Mouse (Mus musculus) CH12F3 (cell line): ENCODE measurements around the gene Lcn12.

Source experiments
- in situ Hi-C: fragments of 300-500 bp; cut with MboI; formaldehyde crosslinking; loops from 2 replicates; pipeline ENCODE4 v1.14.3; 2020; ENCODE audit warnings: low sequenced_read_pairs

Lcn12 gene

GRCm38 (mm10) chr2:25497846-25498575 lies 4.3 kb upstream of the Lcn12 start:
- in situ Hi-C loops = no loop called here

GRCm38 (mm10) chr2:25496462-25496861 lies 2.8 kb upstream of the Lcn12 start:
- in situ Hi-C loops = no loop called here

GRCm38 (mm10) chr2:25492988-25493387 lies 723 bp downstream of the Lcn12 start:
- in situ Hi-C loops = no loop called here

GRCm38 (mm10) chr2:25488671-25489068 lies 5.0 kb downstream of the Lcn12 start:
- in situ Hi-C loops = no loop called here

GRCm38 (mm10) chr2:25487965-25488670 lies 5.6 kb downstream of the Lcn12 start:
- in situ Hi-C loops = no loop called here

GRCm38 (mm10) chr2:25484901-25485647 lies 8.6 kb downstream of the Lcn12 start:
- in situ Hi-C loops = no loop called here

GRCm38 (mm10) chr2:25482969-25483368 lies 10.7 kb downstream of the Lcn12 start:
- in situ Hi-C loops = no loop called here

GRCm38 (mm10) chr2:25480541-25480940 lies 13.2 kb downstream of the Lcn12 start:
- in situ Hi-C loops = no loop called here

- in situ Hi-C loops = no loop called here
Measured at GRCm38 (mm10) chr2:25479551-25480311, 14.0 kb downstream of the Lcn12 start.

- in situ Hi-C loops = no loop called here
Measured at GRCm38 (mm10) chr2:25477967-25478675, 15.6 kb downstream of the Lcn12 start.

- in situ Hi-C loops = no loop called here
Measured at GRCm38 (mm10) chr2:25477541-25477940, 16.2 kb downstream of the Lcn12 start.

- in situ Hi-C loops = no loop called here
Measured at GRCm38 (mm10) chr2:25472550-25472949, 21.2 kb downstream of the Lcn12 start.

- in situ Hi-C loops = no loop called here
Measured at GRCm38 (mm10) chr2:25469969-25470368, 23.7 kb downstream of the Lcn12 start, which contains the start of gene Ptgds. Gene Ptgds, minus strand, starts transcription at chr2:25470046.

GRCm38 (mm10) chr2:25468962-25469915 lies 24.5 kb downstream of the Lcn12 start:
- in situ Hi-C loops = no loop called here

GRCm38 (mm10) chr2:25467606-25468303 lies 26.0 kb downstream of the Lcn12 start:
- in situ Hi-C loops = no loop called here

GRCm38 (mm10) chr2:25465816-25466635 lies 27.7 kb downstream of the Lcn12 start:
- in situ Hi-C loops = no loop called here

- in situ Hi-C loops = no loop called here
Measured at GRCm38 (mm10) chr2:25465256-25465655, 28.5 kb downstream of the Lcn12 start.

- in situ Hi-C loops = no loop called here
Measured at GRCm38 (mm10) chr2:25463630-25464029, 30.1 kb downstream of the Lcn12 start.
